Mouse (Mus musculus): ENCODE measurements around the gene H2al1j. TPM values are rescaled to one million over a fixed set of nuclear protein-coding genes. Genes with fewer than 3 reads are reported as not detected.

The H2al1j gene
- polyA plus RNA-seq, 1 experiment: not detected

Other genes starting within 250 kb of the H2al1j start
- gene H2al1a, start 28.6 kb upstream of the H2al1j start, polyA plus RNA-seq (2012; rRNA removed): not detected in 2 replicates
- not detected in 2 replicates for gene H2al1b, start 25.4 kb upstream of the H2al1j start, polyA plus RNA-seq (2012; rRNA removed)
- not detected in 2 replicates for gene H2al1c, start 22.2 kb upstream of the H2al1j start, polyA plus RNA-seq (2012; rRNA removed)
- not detected in 2 replicates for gene H2al1d, start 19.0 kb upstream of the H2al1j start, polyA plus RNA-seq (2012; rRNA removed)
- 0.31 TPM in 1 of 2 replicates, not detected in the other for gene H2al1e, start 15.9 kb upstream of the H2al1j start, polyA plus RNA-seq (2012; rRNA removed)
- gene H2al1f, start 12.7 kb upstream of the H2al1j start, polyA plus RNA-seq (2012; rRNA removed): not detected in 2 replicates
- gene H2al1g, start 9.6 kb upstream of the H2al1j start, polyA plus RNA-seq (2012; rRNA removed): not detected in 2 replicates
- not detected in 2 replicates for gene H2al1h, start 6.3 kb upstream of the H2al1j start, polyA plus RNA-seq (2012; rRNA removed)
- gene H2al1i, start 3.2 kb upstream of the H2al1j start, polyA plus RNA-seq (2012; rRNA removed): not detected in 2 replicates